ENCODE assay signal across 27 mouse cellular contexts in the genomic region with DNA sequence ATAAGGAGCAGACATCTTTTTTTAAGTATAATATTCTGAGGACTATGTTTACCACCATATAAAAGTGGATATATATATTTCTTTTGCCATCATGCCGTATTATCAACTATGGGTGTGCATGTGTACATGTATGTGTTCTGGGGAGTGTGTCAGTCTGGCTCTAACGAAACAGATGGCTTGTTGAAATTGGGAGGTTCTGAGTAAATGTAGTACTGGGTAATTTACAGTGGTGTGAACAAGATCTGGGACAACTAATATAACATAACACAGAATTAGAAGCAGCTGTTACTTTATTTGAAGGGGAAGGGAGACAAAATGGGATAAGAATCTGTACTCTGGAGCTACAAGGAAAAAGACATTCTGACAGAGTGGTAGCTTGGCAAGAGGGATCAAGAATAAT.
"Had no signal": no experiment of that assay in that cellular context is flagged by ENCODE, and none has a peak within 500 bp of the region (broad histone marks: within the 10 kb centered on the region; RNA-seq: fewer than 3 reads in every experiment).

No protein-coding gene starts in this region.

- DNase-seq: gastrocnemius, postnatal 10 days; gastrocnemius, postnatal 25 days; heart, adult 18-20 months; heart, postnatal 14 days; heart, postnatal 36 days; kidney, adult 18-20 months; kidney, adult 8-10 months; kidney, postnatal 10 days; kidney, postnatal 25 days; kidney, postnatal 4 days; liver; liver, embryonic 13.5 days; liver, postnatal 0 days had no signal

- H3K9ac ChIP-seq: heart, embryonic 13.5 days; heart, embryonic 15.5 days; hindbrain, embryonic 13.5 days; hindbrain, embryonic 15.5 days; intestine, embryonic 15.5 days; limb, embryonic 12.5 days; liver, embryonic 13.5 days; liver, embryonic 15.5 days; liver, postnatal 0 days had no signal

- H3K4me3 ChIP-seq: heart, embryonic 10.5 days; heart, embryonic 13.5 days; heart, embryonic 15.5 days; hindbrain, embryonic 13.5 days; hindbrain, embryonic 15.5 days; intestine, embryonic 15.5 days; layer of hippocampus, adult 2 months; left cerebral cortex, adult 2 months; limb, embryonic 10.5 days; limb, embryonic 12.5 days; liver, embryonic 13.5 days; liver, embryonic 15.5 days had no signal

- H3K27me3 ChIP-seq: heart, embryonic 13.5 days; heart, embryonic 15.5 days; hindbrain, embryonic 13.5 days; hindbrain, embryonic 15.5 days; intestine, embryonic 15.5 days; limb, embryonic 12.5 days; liver, embryonic 13.5 days; liver, embryonic 15.5 days had no signal

- H3K4me2 ChIP-seq: heart, embryonic 13.5 days; heart, embryonic 15.5 days; hindbrain, embryonic 13.5 days; hindbrain, embryonic 15.5 days; intestine, embryonic 15.5 days; limb, embryonic 12.5 days; liver, embryonic 11.5 days; liver, embryonic 13.5 days; liver, embryonic 15.5 days had no signal

- H3K4me1 ChIP-seq: heart, embryonic 10.5 days; heart, embryonic 13.5 days; heart, embryonic 15.5 days; hindbrain, embryonic 13.5 days; hindbrain, embryonic 15.5 days; intestine, embryonic 15.5 days; limb, embryonic 10.5 days; limb, embryonic 12.5 days; liver, embryonic 13.5 days; liver, embryonic 15.5 days had no signal

- H3K9me3 ChIP-seq: heart, embryonic 10.5 days; heart, embryonic 13.5 days; heart, embryonic 15.5 days; hindbrain, embryonic 13.5 days; hindbrain, embryonic 15.5 days; intestine, embryonic 15.5 days; limb, embryonic 10.5 days; limb, embryonic 12.5 days; liver, embryonic 13.5 days; liver, embryonic 15.5 days had no signal

- ATAC-seq: inflammation-experienced regulatory T-cells, adult 6 months; intestine, embryonic 15.5 days; intestine, postnatal 0 days; liver, postnatal 0 days had no signal

- H3K27ac ChIP-seq: heart, embryonic 10.5 days; heart, embryonic 13.5 days; heart, embryonic 15.5 days; hindbrain, embryonic 13.5 days; hindbrain, embryonic 15.5 days; intestine, embryonic 15.5 days; layer of hippocampus, adult 2 months; left cerebral cortex, adult 2 months; limb, embryonic 10.5 days; limb, embryonic 12.5 days; liver, embryonic 13.5 days; liver, embryonic 15.5 days had no signal

- H3K36me3 ChIP-seq: heart, embryonic 10.5 days; heart, embryonic 13.5 days; heart, embryonic 15.5 days; hindbrain, embryonic 13.5 days; hindbrain, embryonic 15.5 days; intestine, embryonic 15.5 days; limb, embryonic 10.5 days; limb, embryonic 12.5 days; liver, embryonic 13.5 days; liver, embryonic 15.5 days had no signal
